Mouse (Mus musculus) kidney, postnatal 4 days (tissue): Measurements from ENCODE around the gene Rabgap1l.
A peak's percentile ranks its signal among the peaks of the same experiment; 100 is the strongest.
"Not testable (repeated sequence)": the region's sequence is repeated elsewhere in the genome, so short reads cannot be mapped to it uniquely, and the experiment has no call there.

Experiments used
- DNase-seq, 2 experiments: peaks; one replicate each; pipeline ENCODE4 v3.0.0; 2021; ENCODE audit warnings: mixed read lengths in 2 of 2

The Rabgap1l gene

GRCm38 (mm10) chr1:160467443-160467842 is 325.6 kb downstream of the Rabgap1l start:
- DNase-seq = no peak

- no peak for DNase-seq
Observed at GRCm38 (mm10) chr1:160465186-160465585, 327.8 kb downstream of the Rabgap1l start.

- DNase-seq = no peak
Observed at GRCm38 (mm10) chr1:160464148-160464547, 328.9 kb downstream of the Rabgap1l start.

GRCm38 (mm10) chr1:160460346-160460745 is 332.7 kb downstream of the Rabgap1l start:
- no peak for DNase-seq

- DNase-seq = no peak
Observed at GRCm38 (mm10) chr1:160451663-160452062, 341.3 kb downstream of the Rabgap1l start.

- DNase-seq = no peak
Observed at GRCm38 (mm10) chr1:160448681-160449080, 344.3 kb downstream of the Rabgap1l start.

GRCm38 (mm10) chr1:160446823-160447222 is 346.2 kb downstream of the Rabgap1l start:
- DNase-seq = no peak

- DNase-seq = no peak
Observed at GRCm38 (mm10) chr1:160443506-160443905, 349.5 kb downstream of the Rabgap1l start.

- no peak for DNase-seq
Observed at GRCm38 (mm10) chr1:160441679-160442078, 351.3 kb downstream of the Rabgap1l start.

- DNase-seq = no peak
Observed at GRCm38 (mm10) chr1:160441161-160441560, 351.9 kb downstream of the Rabgap1l start.

- no peak for DNase-seq
Observed at GRCm38 (mm10) chr1:160438820-160439219, 354.2 kb downstream of the Rabgap1l start.

- no peak for DNase-seq
Observed at GRCm38 (mm10) chr1:160417196-160417854, 375.7 kb downstream of the Rabgap1l start.

GRCm38 (mm10) chr1:160410822-160411221 is 382.2 kb downstream of the Rabgap1l start:
- peak; percentile 12 for DNase-seq

GRCm38 (mm10) chr1:160409689-160410088 is 383.3 kb downstream of the Rabgap1l start:
- not testable (repeated sequence) for DNase-seq

GRCm38 (mm10) chr1:160409123-160409522 is 383.9 kb downstream of the Rabgap1l start:
- no peak for DNase-seq

GRCm38 (mm10) chr1:160408302-160408897 is 384.6 kb downstream of the Rabgap1l start:
- DNase-seq = peak in 1 of 2 experiments; percentile 5

- peak in 1 of 2 experiments; percentile 22 for DNase-seq
Observed at GRCm38 (mm10) chr1:160399428-160399827, 393.6 kb downstream of the Rabgap1l start.

- DNase-seq = no peak
Observed at GRCm38 (mm10) chr1:160397037-160397436, 396.0 kb downstream of the Rabgap1l start.

GRCm38 (mm10) chr1:160387446-160387845 is 405.6 kb downstream of the Rabgap1l start:
- DNase-seq = no peak

GRCm38 (mm10) chr1:160378367-160378766 is 414.6 kb downstream of the Rabgap1l start:
- no peak for DNase-seq

- DNase-seq = peak; percentile 56 to 67
Observed at GRCm38 (mm10) chr1:160377337-160378336, 415.4 kb downstream of the Rabgap1l start.

- DNase-seq = no peak
Observed at GRCm38 (mm10) chr1:160374490-160374889, 418.5 kb downstream of the Rabgap1l start.

GRCm38 (mm10) chr1:160373306-160373705 is 419.7 kb downstream of the Rabgap1l start:
- no peak for DNase-seq
